Mouse (Mus musculus) adrenal gland, adult 8-10 months (tissue): ENCODE measurements around the gene Ppdpf. TPM values are rescaled to one million over a fixed set of nuclear protein-coding genes. Genes with fewer than 3 reads are reported as not detected.

Experiments used
- DNase-seq: peaks from one replicate; pipeline ENCODE4 v3.0.0; 2022
- total RNA-seq, 4 experiments: library from RNA; stranded (reverse); gene quantifications; 2 replicates each; pipeline ENCODE4 v1.2.4; 2022

Gene Ppdpf
- total RNA-seq, 4 experiments from 2014 or later = 66.8 to 74.0 (median 69.9) TPM

DNA sequence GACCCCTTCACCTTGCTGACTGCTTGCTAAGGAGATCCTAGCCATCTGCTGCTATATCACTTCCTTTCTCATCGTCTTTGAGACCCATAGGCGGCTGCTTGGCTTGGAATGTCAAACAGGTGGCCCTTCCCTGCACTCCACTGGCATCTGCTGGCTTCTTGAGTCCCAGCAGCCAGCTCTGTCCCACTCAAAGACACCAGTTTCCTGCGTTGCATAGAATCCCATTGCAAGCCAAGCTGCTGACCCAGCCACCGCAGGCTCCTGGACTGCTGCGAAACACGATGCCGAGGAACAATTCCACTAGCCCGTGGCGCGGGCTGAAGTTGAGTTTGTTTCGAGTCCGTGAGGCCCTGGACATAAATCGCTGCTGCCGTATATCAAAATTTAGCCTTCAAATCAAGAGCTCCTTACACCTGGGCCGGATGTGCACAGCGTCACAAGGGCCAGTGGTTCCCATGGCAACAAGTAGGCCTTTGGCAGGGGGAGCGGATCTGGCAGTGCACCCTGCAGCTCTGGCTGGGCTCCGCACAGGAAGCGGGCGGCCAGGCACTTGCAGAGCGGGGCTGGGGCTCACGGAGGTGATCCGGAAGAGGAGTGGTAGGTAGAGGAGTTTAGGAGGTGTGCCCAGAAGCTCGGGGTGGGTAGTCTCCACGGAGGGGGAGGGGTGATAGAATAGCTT lies 32.6 kb downstream of the Ppdpf start, which contains the start of gene Fndc11:
Fndc11 (plus strand) TSS at position 476 of the 679 bp plus-strand sequence.
- peak; percentile 74 for DNase-seq

DNA sequence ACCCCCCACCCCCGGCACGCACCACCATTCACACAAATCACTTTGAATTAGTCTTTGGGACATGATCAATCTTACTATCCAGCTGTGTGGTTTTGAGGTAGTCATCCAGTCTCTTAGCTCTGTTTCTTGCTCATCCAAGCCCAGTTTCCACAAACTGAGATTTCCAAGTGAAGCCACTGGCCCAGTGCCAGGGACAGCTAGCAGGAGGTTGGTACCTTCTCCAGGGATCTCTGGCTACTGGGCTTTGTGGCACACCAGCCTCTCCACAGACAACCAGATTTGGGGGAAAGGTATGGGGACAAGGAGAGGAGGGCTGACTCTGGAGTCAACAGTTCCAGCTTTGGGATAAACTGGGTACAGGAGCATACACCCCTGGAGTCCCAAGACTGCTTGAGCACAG lies 33.3 kb downstream of the Ppdpf start:
- no peak for DNase-seq

DNA sequence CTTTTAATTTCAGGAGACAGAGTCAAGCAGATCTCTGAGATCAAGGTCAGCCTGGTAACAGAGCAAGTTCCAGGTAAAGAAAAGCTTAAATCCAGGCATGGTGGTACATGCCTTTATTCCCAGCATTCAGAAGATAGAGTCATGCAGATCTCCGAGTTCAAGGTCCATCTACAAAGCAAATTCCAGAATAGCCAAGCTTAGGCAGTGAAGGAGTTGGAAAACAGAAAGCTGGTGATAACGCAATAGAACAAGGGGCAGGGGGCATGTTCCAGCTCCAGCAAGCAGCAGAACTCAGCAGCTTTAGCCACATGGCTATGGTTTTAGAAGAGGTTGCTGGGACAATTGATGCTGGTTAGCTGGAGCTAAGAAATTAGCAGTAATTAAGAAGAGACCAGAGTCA lies 37.9 kb downstream of the Ppdpf start:
- no peak for DNase-seq

DNA sequence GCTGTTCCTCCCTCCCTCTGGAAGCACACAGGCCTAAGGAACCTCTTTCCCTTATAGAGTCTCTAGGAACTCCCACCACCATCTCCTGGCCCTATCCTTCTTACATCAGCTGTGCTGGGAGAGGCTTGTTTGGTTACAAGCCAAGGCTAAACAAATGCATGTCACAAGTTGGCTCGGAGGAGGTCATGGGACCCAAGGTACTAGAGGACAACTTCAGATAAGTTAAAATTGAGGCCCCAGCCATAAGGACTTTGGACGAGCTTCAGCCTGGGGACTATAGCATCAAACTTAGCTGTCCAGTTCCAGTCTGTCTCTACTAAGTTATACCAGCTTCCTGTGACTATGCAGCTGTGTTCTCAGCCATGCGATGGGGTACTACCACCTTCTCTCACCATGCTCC lies 40.1 kb downstream of the Ppdpf start:
- DNase-seq = no peak

GRCm38 (mm10) chr2:181228335-181228734 lies 41.3 kb downstream of the Ppdpf start:
- DNase-seq = no peak

GRCm38 (mm10) chr2:181231171-181231570 lies 44.1 kb downstream of the Ppdpf start:
- no peak for DNase-seq

- DNase-seq = no peak
Observed at GRCm38 (mm10) chr2:181233443-181233842, 46.4 kb downstream of the Ppdpf start.

GRCm38 (mm10) chr2:181234680-181235079 lies 47.6 kb downstream of the Ppdpf start:
- no peak for DNase-seq

DNA sequence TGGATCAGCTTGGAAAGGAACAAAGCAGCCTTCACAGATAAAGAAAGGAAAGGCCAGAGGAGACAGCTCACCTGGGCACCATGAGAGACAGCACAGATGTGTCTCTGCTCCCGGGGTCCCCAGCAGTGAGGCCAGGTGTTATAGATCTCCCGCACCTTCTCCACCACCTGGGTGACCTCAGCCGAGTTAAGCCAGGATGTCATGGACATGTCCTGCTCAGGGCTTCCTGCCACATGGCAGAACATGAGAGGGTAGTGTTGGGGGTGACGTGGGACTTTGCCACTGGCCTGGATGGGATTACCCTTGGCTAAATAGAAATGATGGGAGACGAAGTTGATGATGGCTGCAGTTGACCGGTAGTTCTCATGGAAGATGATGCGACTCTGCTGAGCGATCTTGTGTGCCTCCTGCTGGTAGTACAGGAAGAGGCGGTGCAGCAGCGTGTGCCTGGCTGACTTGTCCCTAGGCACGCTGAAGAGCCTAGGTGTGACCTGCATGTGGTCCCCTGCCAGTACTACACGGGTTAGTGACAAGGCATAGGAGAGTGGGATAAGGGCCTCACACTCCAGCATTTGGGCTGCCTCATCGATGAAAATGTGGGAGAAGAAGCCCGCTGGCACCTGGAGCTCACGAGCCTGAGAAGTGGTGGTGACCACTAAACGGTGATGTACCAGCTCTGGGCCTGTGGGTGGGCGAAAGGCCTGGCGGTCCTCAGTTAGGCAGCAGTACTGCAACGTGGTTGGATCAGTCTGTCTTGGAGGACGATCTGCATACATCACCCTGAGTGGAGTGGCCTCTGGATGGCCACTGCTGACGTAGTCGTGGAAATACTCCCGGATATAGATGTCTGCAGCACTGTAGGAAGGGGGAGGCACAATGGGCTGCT lies 48.9 kb downstream of the Ppdpf start:
- DNase-seq = no peak

GRCm38 (mm10) chr2:181237251-181238014 lies 50.4 kb downstream of the Ppdpf start:
- DNase-seq = no peak

DNA sequence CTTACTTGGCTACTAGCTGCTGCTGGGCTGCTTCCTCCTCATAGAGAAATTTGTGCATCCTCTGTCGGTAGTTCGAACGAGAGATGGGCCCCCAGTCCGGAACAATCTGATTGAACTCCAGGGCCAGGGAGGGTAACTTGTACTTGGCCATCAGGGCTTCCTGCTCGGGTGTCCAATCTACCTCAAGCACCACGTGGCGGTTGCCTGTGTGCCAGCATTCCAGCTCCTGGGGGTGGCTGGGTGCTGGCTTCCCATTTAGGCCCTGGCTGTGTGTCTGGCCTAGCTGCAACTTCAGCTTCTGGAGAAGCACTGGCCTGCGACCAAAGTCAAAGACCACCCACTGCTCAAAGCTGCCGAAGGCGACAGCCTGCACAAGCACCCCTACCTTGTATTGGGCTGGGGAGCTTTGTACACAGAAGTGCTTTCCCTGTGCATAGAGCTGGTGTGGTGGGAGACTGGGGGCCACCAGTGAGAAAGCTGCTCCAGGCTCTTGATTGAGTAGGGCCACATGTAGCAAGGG lies 51.1 kb downstream of the Ppdpf start:
- no peak for DNase-seq

Other genes starting within 250 kb of the Ppdpf start
- 1 to 10 TPM; 6.3 to 8.5 (median 6.8) TPM for gene Nkain4, start 232.5 kb upstream of the Ppdpf start, total RNA-seq
- 10 to 100 TPM; 50.9 to 76.4 (median 62.9) TPM for gene Arfgap1, start 220.0 kb upstream of the Ppdpf start, total RNA-seq
- gene Col20a1, start 200.7 kb upstream of the Ppdpf start, total RNA-seq = 1 to 10 TPM; 2.3 to 4.5 (median 4.2) TPM
- gene Chrna4, start 143.7 kb upstream of the Ppdpf start, total RNA-seq = 10 to 100 TPM; 12.0 to 27.7 (median 20.5) TPM
- gene Kcnq2, start 51.9 kb upstream of the Ppdpf start, total RNA-seq = 10 to 100 TPM in 2 of 4 experiments, 1 to 10 TPM in 2; 5.8 to 14.8 (median 10.0) TPM
- gene Eef1a2, start 30.2 kb upstream of the Ppdpf start, total RNA-seq = 10 to 100 TPM; 65.8 to 85.9 (median 68.2) TPM
- gene Ptk6, start 15.5 kb downstream of the Ppdpf start, total RNA-seq = under 1 TPM in 3 of 4 experiments, not detected in 1; 0.10 to 0.40 (median 0.13) TPM
- 1 to 10 TPM in 1 of 4 experiments, under 1 TPM in 3; 0.42 to 1.0 (median 0.67) TPM for gene Srms, start 25.9 kb downstream of the Ppdpf start, total RNA-seq
- gene Fndc11, start 32.8 kb downstream of the Ppdpf start, total RNA-seq = under 1 TPM in 3 of 4 experiments, not detected in 1; 0.49 to 0.83 (median 0.58) TPM
- gene Helz2, start 54.8 kb downstream of the Ppdpf start, total RNA-seq = 10 to 100 TPM; 18.8 to 32.4 (median 24.6) TPM
- 10 to 100 TPM; 16.0 to 21.6 (median 18.6) TPM for gene Gmeb2, start 100.8 kb downstream of the Ppdpf start, total RNA-seq
- 10 to 100 TPM; 18.1 to 31.5 (median 20.7) TPM for gene Stmn3, start 127.3 kb downstream of the Ppdpf start, total RNA-seq
- 10 to 100 TPM; 26.4 to 74.8 (median 44.5) TPM for gene Rtel1, start 132.5 kb downstream of the Ppdpf start, total RNA-seq
- 10 to 100 TPM; 49.1 to 76.4 (median 55.7) TPM for gene Zgpat, start 177.7 kb downstream of the Ppdpf start, total RNA-seq
- 10 to 100 TPM; 42.4 to 63.8 (median 57.7) TPM for gene Arfrp1, start 178.2 kb downstream of the Ppdpf start, total RNA-seq
- 10 to 100 TPM; 17.2 to 37.4 (median 22.9) TPM for gene Lime1, start 192.8 kb downstream of the Ppdpf start, total RNA-seq